ENCODE assay signal across 12 mouse cellular contexts in the genomic region with DNA sequence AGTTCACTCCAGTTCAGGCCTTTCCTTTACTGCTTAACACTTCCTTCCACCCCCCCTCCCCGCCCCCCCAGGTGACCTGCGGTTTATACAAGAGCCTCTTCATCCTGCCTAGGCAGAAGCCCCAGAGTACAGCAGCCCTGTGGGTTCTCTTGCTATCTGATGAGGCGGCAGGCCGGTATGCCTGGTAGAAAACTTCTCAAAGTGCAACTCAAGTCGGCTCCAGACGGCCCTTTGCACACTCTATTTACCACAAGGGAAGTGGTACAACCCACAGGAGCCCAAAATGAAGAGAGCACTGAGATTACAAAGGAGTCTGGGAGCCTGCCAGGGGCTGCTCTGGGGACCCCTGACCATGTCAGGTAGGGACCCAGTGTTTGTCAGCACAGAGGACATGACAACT. TPM values are rescaled to one million over a fixed set of nuclear protein-coding genes. Genes with fewer than 3 reads are reported as not detected.
A peak's percentile ranks its signal among the peaks of the same experiment; 100 is the strongest.
DNase-seq lines count a peak whose midpoint lies in the region; ATAC-seq and TF ChIP-seq lines count a peak whose summit lies in the region.
"Had no signal": no experiment of that assay in that cellular context is flagged by ENCODE, and none has a peak within 500 bp of the region (broad histone marks: within the 10 kb centered on the region; RNA-seq: fewer than 3 reads in every experiment).

No protein-coding gene starts in this region.

- H3K36me3 ChIP-seq in forebrain, embryonic 13.5 days (ENCODE audit: poor library complexity, severe bottlenecking), result no peaks in the 10 kb centered on the region
- H3K36me3 ChIP-seq in forebrain, postnatal 0 days (ENCODE audit: insufficient read depth), result no peaks in the 10 kb centered on the region
- peaks cover 5% of the 10 kb centered on the region for H3K36me3 ChIP-seq in spleen, adult 2 months (ENCODE audit: control insufficient read depth, insufficient read depth, low read length)
- peaks cover 30% of the 10 kb centered on the region for H3K36me3 ChIP-seq in limb, embryonic 13.5 days

- H3K9ac ChIP-seq in forebrain, embryonic 13.5 days, result no peak overlapping the region
- no peak overlapping the region for H3K9ac ChIP-seq in forebrain, postnatal 0 days
- H3K9ac ChIP-seq in limb, embryonic 13.5 days, result peak overlapping the region; percentile 50; the same call in 1 of the 2 replicates
- H3K9ac ChIP-seq: liver, embryonic 12.5 days had no signal

- H3K4me1 ChIP-seq in forebrain, embryonic 13.5 days, result peaks cover 92% of the 10 kb centered on the region
- peaks cover 24% of the 10 kb centered on the region for H3K4me1 ChIP-seq in forebrain, postnatal 0 days (ENCODE audit: insufficient read depth)
- peaks cover 38% of the 10 kb centered on the region for H3K4me1 ChIP-seq in spleen, adult 2 months (ENCODE audit: control insufficient read depth, insufficient read depth, insufficient read length)
- peaks cover 53% of the 10 kb centered on the region for H3K4me1 ChIP-seq in limb, embryonic 13.5 days
- peaks cover 25% of the 10 kb centered on the region for H3K4me1 ChIP-seq in lung, adult 2 months (ENCODE audit: control insufficient read depth, insufficient read depth, low read length)

- H3K27ac ChIP-seq in forebrain, embryonic 13.5 days, result peak overlapping the region; percentile 76; the same call in 1 of the 2 replicates
- no peak overlapping the region for H3K27ac ChIP-seq in forebrain, postnatal 0 days (ENCODE audit: low read depth, low read length)
- peak overlapping the region; percentile 24; the same call in 1 of the 2 replicates for H3K27ac ChIP-seq in spleen, adult 2 months (ENCODE audit: insufficient read depth, low read length)
- H3K27ac ChIP-seq in limb, embryonic 13.5 days, result peak overlapping the region; percentile 58; the same call in 1 of the 2 replicates
- H3K27ac ChIP-seq: liver, embryonic 12.5 days had no signal

- TF ChIP-seq POLR2A in spleen, adult 2 months (IDR thresholded peaks at IDR 0.05; ENCODE audit: low read depth, low read length), result no peak
- no peak for TF ChIP-seq POLR2A in lung, adult 2 months (IDR thresholded peaks at IDR 0.05; ENCODE audit: borderline replicate concordance, extremely low read depth, low read depth, low read length)

- H3K4me3 ChIP-seq in forebrain, embryonic 13.5 days, result no peak overlapping the region
- no peak overlapping the region for H3K4me3 ChIP-seq in forebrain, postnatal 0 days (ENCODE audit: low read depth, low read length)
- H3K4me3 ChIP-seq in spleen, adult 2 months (ENCODE audit: extremely low read depth, insufficient read depth, insufficient read length), result no peak overlapping the region
- no peak overlapping the region for H3K4me3 ChIP-seq in limb, embryonic 13.5 days
- H3K4me3 ChIP-seq in lung, adult 2 months (replicated peaks; ENCODE audit: extremely low read depth, low read depth, low read length), result no peak overlapping the region
- H3K4me3 ChIP-seq: liver, embryonic 12.5 days had no signal

- no peak for ATAC-seq in forebrain, embryonic 13.5 days
- no peak for ATAC-seq in forebrain, postnatal 0 days
- ATAC-seq in limb, embryonic 13.5 days (ENCODE audit: low FRiP score, low read depth), result no peak
- ATAC-seq: liver, embryonic 12.5 days had no signal

- DNase-seq in forebrain, postnatal 0 days, result no peak
- peak; percentile 36 for DNase-seq in spleen, adult 2 months (ENCODE audit: low read depth in 1 of 2, low spot score in 2 of 2)
- DNase-seq in spleen, adult 12 weeks (ENCODE audit: low spot score), result no peak
- no peak for DNase-seq in adrenal gland, postnatal 4 days (ENCODE audit: low spot score in 2 of 2)
- DNase-seq in left cerebral cortex, adult 9 months (ENCODE audit: low spot score in 2 of 2), result no peak
- no peak for DNase-seq in lung, adult 2 months
- DNase-seq: cerebellum, adult 9-11 months; heart, postnatal 36 days; right cerebral cortex, postnatal 4 days had no signal

- 76% methylated on average over 6 of the region's 6 CpGs for WGBS in forebrain, embryonic 13.5 days
- WGBS in forebrain, postnatal 0 days, result 76% methylated on average over 6 of the region's 6 CpGs
- 10% methylated on average over 6 of the region's 6 CpGs for WGBS in spleen, adult 2 months
- 54% methylated on average over 6 of the region's 6 CpGs for WGBS in limb, embryonic 13.5 days
- WGBS in lung, adult 2 months, result 48% methylated on average over 6 of the region's 6 CpGs

- H3K9me3 ChIP-seq in forebrain, embryonic 13.5 days (replicated peaks), result no peaks in the 10 kb centered on the region
- H3K9me3 ChIP-seq in forebrain, postnatal 0 days (ENCODE audit: low read length), result no peaks in the 10 kb centered on the region
- H3K9me3 ChIP-seq in limb, embryonic 13.5 days, result no peaks in the 10 kb centered on the region
- H3K9me3 ChIP-seq: liver, embryonic 12.5 days had no signal

- H3K27me3 ChIP-seq in forebrain, embryonic 13.5 days, result no peaks in the 10 kb centered on the region
- H3K27me3 ChIP-seq in forebrain, postnatal 0 days (ENCODE audit: insufficient read depth, low read length), result no peaks in the 10 kb centered on the region
- no peaks in the 10 kb centered on the region for H3K27me3 ChIP-seq in spleen, adult 2 months (ENCODE audit: control insufficient read depth, insufficient read depth, low read length)
- no peaks in the 10 kb centered on the region for H3K27me3 ChIP-seq in limb, embryonic 13.5 days
- H3K27me3 ChIP-seq: liver, embryonic 12.5 days had no signal

- TF ChIP-seq CTCF in forebrain, postnatal 0 days (IDR thresholded peaks at IDR 0.05; ENCODE audit: low read depth), result no peak
- TF ChIP-seq CTCF in spleen, adult 2 months (IDR thresholded peaks at IDR 0.05; ENCODE audit: extremely low read depth, insufficient read depth, insufficient read length, insufficient replicate concordance), result no peak
- TF ChIP-seq CTCF in lung, adult 2 months (IDR thresholded peaks at IDR 0.05; ENCODE audit: insufficient read depth, low read length), result no peak

- H3K4me2 ChIP-seq in forebrain, embryonic 13.5 days, result no peak overlapping the region
- H3K4me2 ChIP-seq in forebrain, postnatal 0 days (ENCODE audit: low read depth), result no peak overlapping the region
- 0 out of 2 replicates have a peak overlapping the region, but pooled peaks have one; percentile 1 for H3K4me2 ChIP-seq in limb, embryonic 13.5 days (replicated peaks)
- H3K4me2 ChIP-seq: liver, embryonic 12.5 days had no signal

RNA-seq across cellular contexts. Expression of gene Tesc, which starts 54.5 kb away (rescaled TPM):
- polyA plus RNA-seq in forebrain, embryonic 13.5 days (2015; fragmentation: Nextera tagmentation; extraction: Ambion mirVana), result 4.5 and 5.2 TPM in 2 replicates
- 8.5 and 13.0 TPM in 2 replicates for total RNA-seq in forebrain, postnatal 0 days (2014; rRNA removed)
- polyA plus RNA-seq in forebrain, postnatal 0 days (2015; fragmentation: Nextera tagmentation; extraction: Ambion mirVana), result 12.2 and 19.9 TPM in 2 replicates
- 17.1 and 21.2 TPM in 2 replicates for polyA plus RNA-seq in spleen, adult 2 months (2012; rRNA removed)
- polyA plus RNA-seq in limb, embryonic 13.5 days (2015; fragmentation: Nextera tagmentation; extraction: Ambion mirVana), result 2.0 and 2.2 TPM in 2 replicates
- 10 to 100 TPM; 53.7 to 60.8 TPM for total RNA-seq in adrenal gland, postnatal 4 days (2021)
- 5.0 and 6.1 TPM in 2 replicates for polyA plus RNA-seq in lung, adult 2 months (2012; rRNA removed)

Comparison
In these comparisons a context has a peak if more than half of its experiments do, and no peak if none do; other contexts are left out.
1. DNase-seq: peak in spleen, adult 2 months (2 of 2); none in forebrain, postnatal 0 days (single experiment), spleen, adult 12 weeks (single experiment), adrenal gland, postnatal 4 days (0 of 2), left cerebral cortex, adult 9 months (0 of 2) and lung, adult 2 months (single experiment).